Mouse (Mus musculus) kidney, postnatal 0 days (tissue): ENCODE results near the gene Trabd2b. TPM values are rescaled to one million over a fixed set of nuclear protein-coding genes. Genes with fewer than 3 reads are reported as not detected.
A peak's percentile ranks its signal among the peaks of the same experiment; 100 is the strongest.

ENCODE experiments used
- ATAC-seq: fragments of 200-750 bp; cut with Nextera tagmentation; replicated peaks from 2 replicates; pipeline ENCODE4 v1.8.0; 2017; ENCODE audit warnings: low read depth, moderate number of reproducible peaks, moderate TSS enrichment, moderate library complexity; ENCODE audit not compliant: low FRiP score
- DNase-seq: peaks from one replicate; pipeline ENCODE4 v3.0.0-alpha.2; 2016; ENCODE audit warnings: low spot score
- H3K27ac ChIP-seq: fragments of 300-500 bp; sonication (generic); 2 replicates; pipeline ENCODE4 v1.5.1; 2014; ENCODE audit warnings: mild to moderate bottlenecking
- H3K27me3 ChIP-seq: fragments of 300-500 bp; sonication (generic); 2 replicates; pipeline ENCODE4 v1.6.1; 2014; ENCODE audit warnings: low read length, mixed read lengths; ENCODE audit not compliant: insufficient read depth
- H3K36me3 ChIP-seq: fragments of 300-500 bp; sonication (generic); 2 replicates; pipeline ENCODE4 v1.6.1; 2014; ENCODE audit warnings: low read length, mixed read lengths; ENCODE audit not compliant: insufficient read depth
- H3K4me1 ChIP-seq: fragments of 300-500 bp; sonication (generic); replicated peaks from 2 replicates; pipeline ENCODE4 v1.6.1; 2014; ENCODE audit warnings: antibody characterized with exemption, low read length, mixed read lengths; ENCODE audit not compliant: insufficient read depth
- H3K4me2 ChIP-seq: fragments of 300-500 bp; sonication (generic); 2 replicates; pipeline ENCODE4 v1.6.1; 2014; ENCODE audit warnings: mild to moderate bottlenecking, low read length, moderate library complexity, mixed read lengths
- H3K4me3 ChIP-seq: fragments of 300-500 bp; sonication (generic); replicated peaks from 2 replicates; pipeline ENCODE4 v1.5.1; 2014; ENCODE audit warnings: low read depth, low read length
- H3K9ac ChIP-seq: fragments of 300-500 bp; sonication (generic); 2 replicates; pipeline ENCODE4 v1.6.1; 2014; ENCODE audit warnings: low read depth, low read length
- H3K9me3 ChIP-seq: fragments of 300-500 bp; sonication (generic); replicated peaks from 2 replicates; pipeline ENCODE4 v1.6.1; 2016; ENCODE audit warnings: low read length, inconsistent platforms, mixed read lengths
- CTCF ChIP-seq: IDR thresholded peaks from 2 replicates; pipeline ENCODE4 v1.5.1; 2016; ENCODE audit warnings: antibody characterized with exemption, low read depth, mild to moderate bottlenecking, moderate library complexity
- WGBS: fragments of 180-500 bp; shearing (Covaris S2); extraction: QIAGEN DNeasy Blood & Tissue Kit; methylation state at CpG from one replicate; pipeline ENCODE4 v1.1.7; 2014; 5-methylcytosine and 5-hydroxymethylcytosine counted together
- polyA plus RNA-seq: library from polyadenylated mRNA; unstranded; fragments of >200 nt; fragmentation: Nextera tagmentation; extraction: Ambion mirVana; gene quantifications from 2 replicates; pipeline ENCODE4 v1.2.1, GENCODE M21; 2015

The Trabd2b gene
- polyA plus RNA-seq, 1 experiment from 2014 or later, result 5.2 TPM

GRCm38 (mm10) chr4:114407516-114407915 lies 992 bp downstream of the Trabd2b start:
- H3K36me3 ChIP-seq, result no peaks in the 10 kb centered on the region
- DNase-seq, result no peak
- peak overlapping the region; percentile 98 for H3K4me2 ChIP-seq
- peaks cover 9% of the 10 kb centered on the region; the same call in 1 of the 2 replicates for H3K27me3 ChIP-seq
- H3K27ac ChIP-seq, result no peak overlapping the region
- peaks cover 20% of the 10 kb centered on the region for H3K4me1 ChIP-seq
- TF ChIP-seq CTCF, result no peak
- no peak overlapping the region for H3K9ac ChIP-seq
- H3K9me3 ChIP-seq, result no peaks in the 10 kb centered on the region
- H3K4me3 ChIP-seq, result peak overlapping the region; percentile 78
- ATAC-seq, result no peak
- WGBS, result 50% methylated on average over 3 of the region's 3 CpGs

- Histone ChIP-seq H3K4me2 (peak overlapping the region; percentile 98), H3K36me3 (no peaks in the 10 kb centered on the region), H3K9me3 (no peaks in the 10 kb centered on the region), H3K9ac (no peak overlapping the region), H3K4me1 (peaks cover 19% of the 10 kb centered on the region), H3K27me3 (peaks cover 9% of the 10 kb centered on the region; the same call in 1 of the 2 replicates), H3K4me3 (peak overlapping the region; percentile 78; the same call in 1 of the 2 replicates), H3K27ac (no peak overlapping the region)
- no peak for TF ChIP-seq CTCF
- ATAC-seq (no peak), DNase-seq (no peak)
- 45% methylated on average over 2 of the region's 2 CpGs for WGBS
Observed at GRCm38 (mm10) chr4:114408298-114408697, 1.8 kb downstream of the Trabd2b start.

- no peaks in the 10 kb centered on the region for H3K36me3 ChIP-seq
- peaks cover 19% of the 10 kb centered on the region for H3K4me1 ChIP-seq
- peak overlapping the region; percentile 98 for H3K4me2 ChIP-seq
- peak overlapping the region; percentile 44; the same call in 1 of the 2 replicates for H3K27ac ChIP-seq
- TF ChIP-seq CTCF, result no peak
- H3K27me3 ChIP-seq, result peaks cover 9% of the 10 kb centered on the region; the same call in 1 of the 2 replicates
- H3K9me3 ChIP-seq, result no peaks in the 10 kb centered on the region
- DNase-seq (no peak), ATAC-seq (no peak)
- WGBS, result 63% methylated on average over 18 of the region's 18 CpGs
- 0 out of 2 replicates have a peak overlapping the region, but pooled peaks have one; percentile 5 for H3K4me3 ChIP-seq
- no peak overlapping the region for H3K9ac ChIP-seq
Observed at GRCm38 (mm10) chr4:114408890-114409480, 2.5 kb downstream of the Trabd2b start.

- Histone ChIP-seq H3K9me3 (no peaks in the 10 kb centered on the region), H3K4me2 (peak overlapping the region; percentile 98), H3K4me1 (peaks cover 19% of the 10 kb centered on the region), H3K4me3 (0 out of 2 replicates have a peak overlapping the region, but pooled peaks have one; percentile 5), H3K36me3 (no peaks in the 10 kb centered on the region), H3K9ac (no peak overlapping the region), H3K27me3 (peaks cover 9% of the 10 kb centered on the region; the same call in 1 of the 2 replicates), H3K27ac (peak overlapping the region; percentile 44)
- DNase-seq (peak; percentile 88), ATAC-seq (peak; percentile 20)
- no peak for TF ChIP-seq CTCF
Observed at GRCm38 (mm10) chr4:114409511-114409910, 3.0 kb downstream of the Trabd2b start.

GRCm38 (mm10) chr4:114410026-114410425 lies 3.5 kb downstream of the Trabd2b start:
- peak overlapping the region; percentile 36 for H3K27ac ChIP-seq
- H3K4me3 ChIP-seq, result peak overlapping the region; percentile 20; the same call in 1 of the 2 replicates
- no peak for DNase-seq
- H3K27me3 ChIP-seq, result peaks cover 9% of the 10 kb centered on the region; the same call in 1 of the 2 replicates
- TF ChIP-seq CTCF, result no peak
- no peaks in the 10 kb centered on the region for H3K9me3 ChIP-seq
- H3K4me2 ChIP-seq, result peak overlapping the region; percentile 98
- peaks cover 19% of the 10 kb centered on the region for H3K4me1 ChIP-seq
- H3K36me3 ChIP-seq, result no peaks in the 10 kb centered on the region
- ATAC-seq, result no peak
- H3K9ac ChIP-seq, result peak overlapping the region; percentile 23; the same call in 1 of the 2 replicates
- 14% methylated on average over 3 of the region's 3 CpGs for WGBS

GRCm38 (mm10) chr4:114410443-114410842 lies 3.9 kb downstream of the Trabd2b start:
- TF ChIP-seq CTCF, result no peak
- peak; percentile 21 for DNase-seq
- Histone ChIP-seq H3K4me2 (peak overlapping the region; percentile 98), H3K9ac (peak overlapping the region; percentile 23; the same call in 1 of the 2 replicates), H3K4me1 (peaks cover 19% of the 10 kb centered on the region), H3K27ac (peak overlapping the region; percentile 36), H3K36me3 (no peaks in the 10 kb centered on the region), H3K9me3 (no peaks in the 10 kb centered on the region), H3K4me3 (peak overlapping the region; percentile 20; the same call in 1 of the 2 replicates), H3K27me3 (peaks cover 9% of the 10 kb centered on the region; the same call in 1 of the 2 replicates)
- no peak for ATAC-seq
- WGBS, result 15% methylated on average over 11 of the region's 11 CpGs
